Mouse (Mus musculus): ENCODE measurements at regions not wholly inside any gene's neighbourhood (a gene's known extent, or its start where the extent isn't known, plus 50 kb on each side); places are given as distances from the start of the nearest gene placed in this dataset.
"Not testable (repeated sequence)": the region's sequence is repeated elsewhere in the genome, so short reads cannot be mapped to it uniquely, and the experiment has no call there.

DNA sequence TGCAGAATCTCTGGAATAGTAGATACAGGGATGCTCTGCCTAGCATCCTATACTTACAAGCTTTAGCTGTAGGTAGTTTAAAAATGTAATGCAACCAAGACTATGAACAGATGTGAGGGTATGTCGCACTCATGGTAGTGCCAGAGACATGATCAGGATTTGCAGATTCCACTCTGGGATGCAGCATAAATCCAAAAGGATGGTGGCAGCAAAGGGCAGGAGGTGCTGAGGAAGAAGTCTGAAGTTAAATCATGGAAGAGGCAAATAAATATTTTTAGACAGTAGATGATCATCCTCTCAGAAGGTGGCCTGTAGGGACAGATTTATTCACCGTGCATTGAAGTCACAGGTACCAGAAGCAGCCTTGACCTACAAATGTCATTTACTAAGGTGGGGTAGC, 768.1 kb upstream of the Kirrel3 start:
- Histone ChIP-seq H3K27me3 (no peaks in the 10 kb centered on the region), H3K9ac (replicated peaks) (no peak overlapping the region), H3K36me3 (no peaks in the 10 kb centered on the region), H3K27ac (no peak overlapping the region), H3K9me3 (no peaks in the 10 kb centered on the region), H3K4me2 (no peak overlapping the region), H3K4me3 (replicated peaks) (no peak overlapping the region), H3K4me1 (replicated peaks) (no peaks in the 10 kb centered on the region)
- WGBS, result 85% methylated on average over 2 of the region's 2 CpGs
- no peak for ATAC-seq (ENCODE audit: insufficient number of reproducible peaks, insufficient read depth, low FRiP score, low TSS enrichment, low read depth)

DNA sequence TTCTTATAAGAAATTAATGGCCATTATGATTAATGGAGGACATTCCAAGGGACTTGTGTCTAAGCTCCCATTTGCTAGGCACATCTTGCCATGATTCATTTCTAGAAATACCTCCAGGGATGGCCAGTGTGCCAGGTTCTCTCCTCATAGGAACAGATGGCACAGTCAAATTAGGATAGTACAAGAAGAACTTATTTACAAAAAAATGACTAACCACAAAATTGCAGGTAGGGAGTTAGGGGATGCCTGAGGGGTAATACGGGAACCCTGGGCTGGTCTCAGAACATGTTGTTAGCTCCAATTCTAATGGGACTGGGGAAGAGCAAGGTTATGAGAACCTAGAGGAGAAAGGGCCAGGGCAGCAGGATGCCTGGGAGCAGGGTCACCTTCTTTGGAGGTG, 760.9 kb upstream of the Kirrel3 start:
- 94% methylated on average over 1 of the region's 1 CpGs for WGBS
- H3K9me3 ChIP-seq, result no peaks in the 10 kb centered on the region
- H3K27me3 ChIP-seq, result no peaks in the 10 kb centered on the region
- H3K4me2 ChIP-seq, result no peak overlapping the region
- H3K36me3 ChIP-seq, result no peaks in the 10 kb centered on the region
- H3K4me3 ChIP-seq (replicated peaks), result no peak overlapping the region
- H3K4me1 ChIP-seq (replicated peaks), result no peaks in the 10 kb centered on the region
- ATAC-seq (ENCODE audit: insufficient number of reproducible peaks, insufficient read depth, low FRiP score, low TSS enrichment, low read depth), result no peak
- no peak overlapping the region for H3K27ac ChIP-seq
- H3K9ac ChIP-seq (replicated peaks), result no peak overlapping the region

- not testable (repeated sequence) for H3K27ac ChIP-seq; H3K4me3 ChIP-seq (replicated peaks); H3K9me3 ChIP-seq; H3K36me3 ChIP-seq; H3K4me1 ChIP-seq (replicated peaks); H3K4me2 ChIP-seq; H3K9ac ChIP-seq (replicated peaks); H3K27me3 ChIP-seq; ATAC-seq (ENCODE audit: insufficient number of reproducible peaks, insufficient read depth, low FRiP score, low TSS enrichment, low read depth)
- WGBS, result 79% methylated on average over 20 of the region's 37 CpGs
These were observed 757.6 kb upstream of the Kirrel3 start for GRCm38 (mm10) chr9:33728058-33728457.

GRCm38 (mm10) chr9:33760701-33761100, 725.0 kb upstream of the Kirrel3 start:
- H3K36me3 ChIP-seq, result no peaks in the 10 kb centered on the region
- H3K27ac ChIP-seq, result no peak overlapping the region

GRCm38 (mm10) chr9:33766235-33766634, 719.5 kb upstream of the Kirrel3 start:
- H3K27me3 ChIP-seq, result no peaks in the 10 kb centered on the region
- no peak overlapping the region for H3K4me2 ChIP-seq
- no peaks in the 10 kb centered on the region for H3K9me3 ChIP-seq
- no peaks in the 10 kb centered on the region for H3K4me1 ChIP-seq (replicated peaks)
- no peak for ATAC-seq (ENCODE audit: insufficient number of reproducible peaks, insufficient read depth, low FRiP score, low TSS enrichment, low read depth)
- no peaks in the 10 kb centered on the region for H3K36me3 ChIP-seq
- no peak overlapping the region for H3K27ac ChIP-seq
- 84% methylated on average over 2 of the region's 2 CpGs for WGBS
- no peak overlapping the region for H3K9ac ChIP-seq (replicated peaks)
- H3K4me3 ChIP-seq (replicated peaks), result no peak overlapping the region

More at GRCm38 (mm10) chr9:33760701-33761100, 725.0 kb upstream of the Kirrel3 start:
- Histone ChIP-seq H3K4me3 (replicated peaks) (no peak overlapping the region), H3K9ac (replicated peaks) (no peak overlapping the region), H3K27me3 (no peaks in the 10 kb centered on the region), H3K4me1 (replicated peaks) (no peaks in the 10 kb centered on the region), H3K4me2 (no peak overlapping the region), H3K9me3 (no peaks in the 10 kb centered on the region)
- no peak for ATAC-seq (ENCODE audit: insufficient number of reproducible peaks, insufficient read depth, low FRiP score, low TSS enrichment, low read depth)

DNA sequence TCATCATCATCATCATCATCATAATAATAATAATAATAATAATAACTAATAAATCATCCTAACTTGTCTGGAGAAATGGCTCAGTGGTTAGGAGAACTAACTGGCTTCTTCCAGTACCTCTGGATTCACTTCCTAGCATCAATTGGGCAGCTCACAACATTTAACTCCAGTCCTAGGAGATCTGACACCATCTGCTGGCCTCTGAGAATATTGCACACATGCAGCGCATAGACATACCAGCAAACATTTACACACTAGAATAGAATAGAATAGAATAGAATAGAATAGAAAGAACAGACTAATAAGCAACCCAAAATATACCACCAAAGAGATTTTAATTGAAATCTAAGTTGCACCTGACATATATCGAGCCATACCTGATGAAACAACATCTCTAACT, 715.9 kb upstream of the Kirrel3 start:
- Histone ChIP-seq H3K9me3 (no peaks in the 10 kb centered on the region), H3K4me2 (no peak overlapping the region), H3K9ac (replicated peaks) (no peak overlapping the region), H3K27ac (no peak overlapping the region), H3K36me3 (no peaks in the 10 kb centered on the region), H3K4me3 (replicated peaks) (no peak overlapping the region), H3K4me1 (replicated peaks) (no peaks in the 10 kb centered on the region), H3K27me3 (no peaks in the 10 kb centered on the region)
- 87% methylated on average over 2 of the region's 2 CpGs for WGBS
- no peak for ATAC-seq (ENCODE audit: insufficient number of reproducible peaks, insufficient read depth, low FRiP score, low TSS enrichment, low read depth)

DNA sequence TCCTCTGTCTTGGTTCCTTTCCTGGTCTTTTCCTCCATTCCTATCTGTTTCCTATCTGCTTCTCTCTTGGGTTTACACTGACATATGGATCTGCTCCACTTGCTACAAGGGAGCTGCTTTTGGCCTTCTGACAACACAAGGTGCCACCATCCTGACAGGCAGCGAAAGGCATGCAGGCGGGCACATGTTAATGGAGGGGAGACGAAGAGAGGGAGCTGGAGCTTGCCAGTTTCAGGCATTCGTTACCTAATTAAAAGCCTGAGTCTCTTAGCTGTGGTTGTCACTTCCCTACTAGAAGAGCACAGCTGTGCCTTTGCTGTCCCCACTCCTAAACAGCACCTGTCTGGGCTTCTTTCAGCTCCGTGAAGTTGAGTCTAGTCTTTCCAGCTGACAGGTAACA, 711.5 kb upstream of the Kirrel3 start:
- H3K4me2 ChIP-seq, result no peak overlapping the region
- H3K4me1 ChIP-seq (replicated peaks), result no peaks in the 10 kb centered on the region
- H3K9ac ChIP-seq (replicated peaks), result no peak overlapping the region
- no peaks in the 10 kb centered on the region for H3K9me3 ChIP-seq
- no peak overlapping the region for H3K27ac ChIP-seq
- no peak overlapping the region for H3K4me3 ChIP-seq (replicated peaks)
- 62% methylated on average over 5 of the region's 5 CpGs for WGBS
- ATAC-seq (ENCODE audit: insufficient number of reproducible peaks, insufficient read depth, low FRiP score, low TSS enrichment, low read depth), result no peak
- no peaks in the 10 kb centered on the region for H3K36me3 ChIP-seq
- H3K27me3 ChIP-seq, result no peaks in the 10 kb centered on the region

GRCm38 (mm10) chr9:33790617-33791016, 695.1 kb upstream of the Kirrel3 start:
- WGBS, result 65% methylated on average over 4 of the region's 4 CpGs
- Histone ChIP-seq H3K27me3 (no peaks in the 10 kb centered on the region), H3K27ac (no peak overlapping the region), H3K4me2 (no peak overlapping the region), H3K4me1 (replicated peaks) (0 out of 2 replicates have a peak, but pooled peaks cover 3% of the 10 kb centered on the region), H3K9me3 (no peaks in the 10 kb centered on the region), H3K4me3 (replicated peaks) (no peak overlapping the region), H3K36me3 (no peaks in the 10 kb centered on the region), H3K9ac (replicated peaks) (no peak overlapping the region)
- no peak for ATAC-seq (ENCODE audit: insufficient number of reproducible peaks, insufficient read depth, low FRiP score, low TSS enrichment, low read depth)

- no peak overlapping the region for H3K4me2 ChIP-seq
- ATAC-seq (ENCODE audit: insufficient number of reproducible peaks, insufficient read depth, low FRiP score, low TSS enrichment, low read depth), result no peak
- H3K9me3 ChIP-seq, result no peaks in the 10 kb centered on the region
- 70% methylated on average over 6 of the region's 6 CpGs for WGBS
- H3K9ac ChIP-seq (replicated peaks), result no peak overlapping the region
- H3K36me3 ChIP-seq, result no peaks in the 10 kb centered on the region
- no peaks in the 10 kb centered on the region for H3K27me3 ChIP-seq
- no peaks in the 10 kb centered on the region for H3K4me1 ChIP-seq (replicated peaks)
- H3K27ac ChIP-seq, result 0 out of 2 replicates have a peak overlapping the region, but pooled peaks have one; percentile 37
- no peak overlapping the region for H3K4me3 ChIP-seq (replicated peaks)
These were observed 685.4 kb upstream of the Kirrel3 start for GRCm38 (mm10) chr9:33800250-33800649.

DNA sequence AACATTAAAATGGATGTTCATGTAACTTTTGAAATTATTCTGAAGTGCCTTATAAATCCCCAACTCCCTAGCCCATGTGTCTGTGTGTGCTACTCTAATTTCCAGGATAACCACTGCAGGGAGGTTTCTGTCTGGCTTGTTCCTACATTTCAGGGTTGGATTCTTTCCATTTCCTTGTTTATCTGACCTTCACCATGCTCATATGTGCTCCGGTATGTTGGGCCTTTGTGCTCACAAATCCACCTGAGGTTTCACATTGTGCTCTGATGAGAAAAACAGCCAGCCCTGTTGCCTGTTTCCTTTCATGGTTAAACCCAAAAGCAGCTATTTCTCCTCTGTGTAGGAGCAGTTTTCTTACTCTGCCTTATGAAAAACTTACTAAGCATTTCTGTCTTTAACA, 684.9 kb upstream of the Kirrel3 start:
- Histone ChIP-seq H3K36me3 (no peaks in the 10 kb centered on the region), H3K4me1 (replicated peaks) (no peaks in the 10 kb centered on the region), H3K4me3 (replicated peaks) (no peak overlapping the region), H3K27me3 (no peaks in the 10 kb centered on the region), H3K27ac (no peak overlapping the region), H3K4me2 (no peak overlapping the region), H3K9me3 (no peaks in the 10 kb centered on the region), H3K9ac (replicated peaks) (no peak overlapping the region)
- ATAC-seq (ENCODE audit: insufficient number of reproducible peaks, insufficient read depth, low FRiP score, low TSS enrichment, low read depth), result peak; percentile 15; the same call in 1 of the 2 replicates
- WGBS, result 46% methylated on average over 1 of the region's 1 CpGs

DNA sequence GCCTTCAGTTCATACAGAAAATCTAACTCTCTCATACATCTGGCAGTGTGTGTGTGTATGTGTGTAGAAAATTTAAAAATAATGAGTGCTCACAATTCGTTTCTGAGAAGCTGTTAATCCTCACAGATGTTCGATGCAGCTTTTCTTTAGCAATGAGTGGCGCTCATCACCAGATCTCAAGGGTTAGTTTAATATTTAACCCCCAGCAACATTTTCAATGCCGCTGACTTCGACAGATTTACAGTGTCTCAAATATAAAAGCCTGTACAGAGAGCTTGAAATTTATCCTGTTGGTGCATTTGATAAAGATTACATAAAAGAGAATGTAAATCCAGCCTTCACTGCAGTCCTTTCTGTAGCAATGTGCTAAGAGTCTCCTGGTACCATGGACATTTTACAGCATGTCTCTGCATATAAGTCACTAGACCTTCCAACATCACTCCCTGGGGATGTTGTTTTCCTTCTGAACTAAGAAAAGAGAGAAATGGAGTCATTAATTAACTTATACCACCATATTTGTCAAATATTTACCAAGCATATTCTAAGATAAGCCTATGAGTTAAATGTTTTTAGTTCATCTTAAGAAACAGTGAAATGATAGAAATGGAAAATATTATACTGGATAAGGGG, 670.8 kb upstream of the Kirrel3 start:
- Histone ChIP-seq H3K27ac (no peak overlapping the region), H3K4me2 (no peak overlapping the region), H3K36me3 (no peaks in the 10 kb centered on the region), H3K4me3 (replicated peaks) (no peak overlapping the region), H3K9ac (replicated peaks) (no peak overlapping the region), H3K27me3 (no peaks in the 10 kb centered on the region), H3K4me1 (replicated peaks) (no peaks in the 10 kb centered on the region), H3K9me3 (no peaks in the 10 kb centered on the region)
- no peak for ATAC-seq (ENCODE audit: insufficient number of reproducible peaks, insufficient read depth, low FRiP score, low TSS enrichment, low read depth)
- 78% methylated on average over 5 of the region's 5 CpGs for whole genome bisulfite sequencing

Data from limb, embryonic 12.5 days (tissue).